Mouse (Mus musculus) heart, embryonic 16.5 days (tissue): Measurements from ENCODE around the gene Gpha2. TPM values are rescaled to one million over a fixed set of nuclear protein-coding genes. Genes with fewer than 3 reads are reported as not detected.

ENCODE experiments used
- ATAC-seq: fragments of 200-750 bp; cut with Nextera tagmentation; replicated peaks from 2 replicates; pipeline ENCODE4 v1.8.0; 2017; ENCODE audit warnings: moderate number of reproducible peaks; ENCODE audit not compliant: insufficient read depth, low FRiP score; ENCODE audit errors: extremely low read depth
- H3K27ac ChIP-seq: fragments of 300-500 bp; sonication (generic); 2 replicates; pipeline ENCODE4 v1.5.1; 2014; ENCODE audit warnings: mild to moderate bottlenecking, low read length, control low read depth, moderate library complexity
- H3K27me3 ChIP-seq: fragments of 300-500 bp; sonication (generic); 2 replicates; pipeline ENCODE4 v1.6.1; 2014; ENCODE audit warnings: low read length, mixed read lengths; ENCODE audit not compliant: control insufficient read depth, insufficient read depth
- H3K36me3 ChIP-seq: fragments of 300-500 bp; sonication (generic); 2 replicates; pipeline ENCODE4 v1.6.1; 2014; ENCODE audit not compliant: control insufficient read depth, insufficient read depth
- H3K4me1 ChIP-seq: fragments of 300-500 bp; sonication (generic); 2 replicates; pipeline ENCODE4 v1.6.1; 2014; ENCODE audit warnings: low read length, mixed read lengths; ENCODE audit not compliant: control insufficient read depth, insufficient read depth
- H3K4me2 ChIP-seq: fragments of 300-500 bp; sonication (generic); 2 replicates; pipeline ENCODE4 v1.6.1; 2014; ENCODE audit warnings: low read depth, mild to moderate bottlenecking, control low read depth, low read length
- H3K4me3 ChIP-seq: fragments of 300-500 bp; sonication (generic); 2 replicates; pipeline ENCODE4 v1.5.1; 2014; ENCODE audit warnings: mild to moderate bottlenecking, control low read depth, low read length
- H3K9ac ChIP-seq: fragments of 300-500 bp; sonication (generic); 2 replicates; pipeline ENCODE4 v1.6.1; 2014; ENCODE audit warnings: low read length, control low read depth
- H3K9me3 ChIP-seq: fragments of 300-500 bp; sonication (generic); replicated peaks from 2 replicates; pipeline ENCODE4 v1.6.1; 2016; ENCODE audit warnings: low read length; ENCODE audit not compliant: control insufficient read depth
- WGBS: fragments of 180-500 bp; shearing (Covaris S2); extraction: QIAGEN DNeasy Blood & Tissue Kit; methylation state at CpG from one replicate; pipeline ENCODE4 v1.1.7; 2014; 5-methylcytosine and 5-hydroxymethylcytosine counted together
- polyA plus RNA-seq: library from polyadenylated mRNA; unstranded; fragments of >200 nt; fragmentation: Nextera tagmentation; extraction: Ambion mirVana; gene quantifications from 2 replicates; pipeline ENCODE4 v1.2.1, GENCODE M21; 2015

Gpha2 gene
- polyA plus RNA-seq, 1 experiment from 2014 or later: 0.25 TPM

DNA sequence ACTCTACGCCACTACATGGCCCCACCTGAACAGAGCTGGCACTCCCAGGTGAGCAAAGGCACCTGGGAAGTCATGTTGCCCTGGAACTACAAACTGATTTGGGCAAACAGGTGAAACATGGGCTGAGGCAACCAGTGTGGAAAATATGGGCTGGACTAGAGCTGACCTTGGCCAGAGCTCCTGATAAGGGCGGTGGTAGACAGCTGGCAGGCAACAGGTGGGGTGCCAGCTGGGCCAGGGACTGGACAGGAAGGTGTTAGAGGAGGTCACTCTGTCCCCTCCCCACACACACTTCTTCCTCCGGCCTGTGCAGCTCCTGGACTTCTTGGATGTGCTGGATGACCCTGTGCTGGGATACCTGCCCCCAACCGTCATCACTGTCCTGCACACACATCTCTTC lies 26.8 kb downstream of the Gpha2 start:
- no peak for ATAC-seq
- Histone ChIP-seq H3K4me3 (no peak overlapping the region), H3K4me1 (no peaks in the 10 kb centered on the region), H3K4me2 (no peak overlapping the region), H3K27ac (no peak overlapping the region), H3K27me3 (no peaks in the 10 kb centered on the region), H3K36me3 (peaks cover 49% of the 10 kb centered on the region), H3K9ac (no peak overlapping the region), H3K9me3 (no peaks in the 10 kb centered on the region)
- 86% methylated on average over 4 of the region's 4 CpGs for WGBS

DNA sequence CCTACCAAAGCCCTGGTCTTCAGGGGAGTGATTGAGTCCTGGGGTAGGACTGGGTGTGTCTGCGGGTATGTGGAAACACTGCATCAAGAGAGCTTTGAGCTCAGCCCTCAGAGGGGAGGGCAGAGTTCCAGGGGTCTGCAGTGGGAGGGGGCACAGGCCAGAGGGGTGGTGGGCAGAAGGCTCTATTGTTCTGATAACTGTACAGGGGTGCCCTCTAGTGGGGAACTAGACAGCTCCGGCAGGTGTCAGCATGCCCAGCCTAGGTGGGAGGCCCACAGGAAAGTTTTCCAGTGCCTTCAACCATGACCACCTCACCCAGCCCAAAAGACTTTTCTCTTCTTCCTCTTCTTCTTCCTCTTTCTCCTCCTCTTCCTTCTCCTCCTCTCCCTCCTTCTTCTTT lies 34.2 kb downstream of the Gpha2 start:
- no peaks in the 10 kb centered on the region for H3K27me3 ChIP-seq
- peaks cover 37% of the 10 kb centered on the region for H3K36me3 ChIP-seq
- no peak overlapping the region for H3K4me3 ChIP-seq
- 79% methylated on average over 2 of the region's 2 CpGs for WGBS
- 0 out of 2 replicates have a peak, but pooled peaks cover 2% of the 10 kb centered on the region for H3K9me3 ChIP-seq
- H3K4me1 ChIP-seq: no peaks in the 10 kb centered on the region
- no peak for ATAC-seq
- H3K9ac ChIP-seq: no peak overlapping the region
- H3K4me2 ChIP-seq: no peak overlapping the region
- H3K27ac ChIP-seq: no peak overlapping the region

DNA sequence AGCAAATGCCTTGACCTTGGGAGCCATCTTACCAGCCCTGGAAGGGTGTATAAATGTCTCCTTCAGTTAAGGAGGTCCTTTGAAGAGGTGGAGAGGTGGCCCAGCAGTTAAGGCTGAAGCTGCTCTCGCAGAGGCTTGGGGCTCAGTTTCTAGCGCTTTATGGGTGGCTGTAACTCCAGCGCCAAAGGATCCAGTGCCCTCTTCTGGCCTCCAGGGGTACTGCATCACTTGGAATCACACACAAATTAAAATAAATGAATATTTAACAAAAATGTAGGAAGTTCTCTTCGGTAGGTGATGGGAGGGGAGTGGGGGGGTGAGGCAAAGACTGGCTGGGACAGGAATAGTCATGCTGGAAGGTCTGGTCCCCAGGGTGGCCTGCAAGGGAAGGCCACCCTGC lies 34.8 kb downstream of the Gpha2 start:
- H3K9me3 ChIP-seq: 0 out of 2 replicates have a peak, but pooled peaks cover 2% of the 10 kb centered on the region
- H3K4me3 ChIP-seq: no peak overlapping the region
- H3K4me1 ChIP-seq: no peaks in the 10 kb centered on the region
- ATAC-seq: no peak
- no peaks in the 10 kb centered on the region for H3K27me3 ChIP-seq
- no peak overlapping the region for H3K27ac ChIP-seq
- H3K36me3 ChIP-seq: peaks cover 36% of the 10 kb centered on the region
- no peak overlapping the region for H3K4me2 ChIP-seq
- 72% methylated on average over 4 of the region's 4 CpGs for WGBS
- H3K9ac ChIP-seq: no peak overlapping the region

DNA sequence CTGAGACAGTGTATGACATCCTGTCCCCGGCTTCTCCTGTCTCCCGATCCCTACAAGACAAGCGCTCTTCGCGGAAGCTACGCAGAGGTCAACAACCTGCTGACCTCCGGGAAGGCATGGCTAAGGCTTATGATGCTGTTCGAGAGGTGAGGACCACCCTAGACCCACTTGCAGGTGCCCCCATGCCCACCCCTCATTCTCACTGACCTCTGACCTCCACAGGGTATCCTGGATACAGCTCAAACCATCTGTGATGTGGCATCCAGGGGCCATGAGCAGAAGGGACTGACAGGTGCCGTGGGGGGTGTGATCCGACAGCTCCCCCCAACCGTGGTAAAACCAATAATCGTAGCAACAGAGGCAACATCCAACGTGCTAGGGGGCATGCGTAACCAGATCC lies 35.2 kb downstream of the Gpha2 start:
- peaks cover 35% of the 10 kb centered on the region for H3K36me3 ChIP-seq
- no peaks in the 10 kb centered on the region for H3K4me1 ChIP-seq
- 0 out of 2 replicates have a peak, but pooled peaks cover 2% of the 10 kb centered on the region for H3K9me3 ChIP-seq
- 96% methylated on average over 14 of the region's 14 CpGs for WGBS
- H3K4me3 ChIP-seq: no peak overlapping the region
- H3K4me2 ChIP-seq: no peak overlapping the region
- no peaks in the 10 kb centered on the region for H3K27me3 ChIP-seq
- H3K9ac ChIP-seq: no peak overlapping the region
- no peak for ATAC-seq
- H3K27ac ChIP-seq: no peak overlapping the region

DNA sequence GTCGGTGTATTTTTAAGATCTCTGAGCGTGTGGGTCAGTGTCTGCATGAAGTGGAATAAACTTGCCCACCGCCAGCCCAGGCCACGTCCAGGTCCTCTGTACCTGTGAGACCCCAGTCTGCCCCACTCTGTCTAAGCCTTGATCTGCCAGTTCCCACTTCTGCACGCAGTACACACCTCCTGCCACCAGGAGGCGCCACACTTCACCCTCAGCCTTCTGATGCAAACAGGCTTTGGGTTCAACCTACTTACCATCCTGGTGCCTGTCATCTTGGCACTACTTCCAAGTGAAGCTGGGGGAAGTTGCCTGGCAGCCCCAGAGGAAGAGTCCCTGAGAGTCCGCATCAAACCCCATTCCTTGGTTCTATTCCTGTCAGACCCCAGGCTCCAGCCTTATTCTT lies 36.0 kb downstream of the Gpha2 start:
- Histone ChIP-seq H3K9me3 (0 out of 2 replicates have a peak, but pooled peaks cover 2% of the 10 kb centered on the region), H3K36me3 (peaks cover 26% of the 10 kb centered on the region), H3K4me2 (no peak overlapping the region), H3K27me3 (no peaks in the 10 kb centered on the region), H3K4me1 (no peaks in the 10 kb centered on the region), H3K27ac (no peak overlapping the region), H3K9ac (no peak overlapping the region), H3K4me3 (no peak overlapping the region)
- WGBS: 58% methylated on average over 7 of the region's 7 CpGs
- ATAC-seq: no peak

DNA sequence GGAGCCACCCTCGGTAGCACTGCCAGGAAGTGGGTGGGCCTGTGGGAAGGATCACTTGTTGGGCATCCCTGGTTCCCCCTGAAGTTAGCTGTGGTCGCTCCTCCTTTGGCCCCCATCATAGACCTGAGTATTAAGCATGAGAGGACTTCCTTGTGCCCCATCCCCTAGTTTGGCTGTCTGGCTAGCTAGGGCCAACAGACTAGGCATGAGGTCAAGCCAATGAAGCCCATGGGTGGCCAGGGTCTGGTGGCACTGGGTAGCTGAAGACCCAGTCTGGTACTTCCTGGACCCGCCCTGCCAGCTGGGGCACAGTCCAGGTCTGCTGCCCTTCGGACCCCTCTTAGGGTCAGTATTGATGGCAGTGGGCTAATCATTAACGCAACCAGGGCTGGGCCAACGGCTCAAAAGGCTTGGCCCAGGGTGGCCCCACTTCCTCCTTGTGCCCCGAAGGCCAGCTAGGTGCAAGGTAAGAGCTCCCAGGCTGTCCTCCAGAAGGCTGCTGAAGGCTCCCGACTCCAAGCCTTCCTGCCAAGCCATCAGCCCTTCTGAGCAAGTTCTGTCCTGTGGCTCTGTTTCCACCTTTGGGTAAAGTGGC lies 36.8 kb downstream of the Gpha2 start:
- Histone ChIP-seq H3K9ac (no peak overlapping the region), H3K9me3 (0 out of 2 replicates have a peak, but pooled peaks cover 2% of the 10 kb centered on the region), H3K4me2 (no peak overlapping the region), H3K27ac (no peak overlapping the region), H3K27me3 (no peaks in the 10 kb centered on the region), H3K4me1 (no peaks in the 10 kb centered on the region; the same call in 1 of the 2 replicates), H3K36me3 (peaks cover 19% of the 10 kb centered on the region), H3K4me3 (no peak overlapping the region)
- 81% methylated on average over 8 of the region's 8 CpGs for WGBS
- no peak for ATAC-seq

DNA sequence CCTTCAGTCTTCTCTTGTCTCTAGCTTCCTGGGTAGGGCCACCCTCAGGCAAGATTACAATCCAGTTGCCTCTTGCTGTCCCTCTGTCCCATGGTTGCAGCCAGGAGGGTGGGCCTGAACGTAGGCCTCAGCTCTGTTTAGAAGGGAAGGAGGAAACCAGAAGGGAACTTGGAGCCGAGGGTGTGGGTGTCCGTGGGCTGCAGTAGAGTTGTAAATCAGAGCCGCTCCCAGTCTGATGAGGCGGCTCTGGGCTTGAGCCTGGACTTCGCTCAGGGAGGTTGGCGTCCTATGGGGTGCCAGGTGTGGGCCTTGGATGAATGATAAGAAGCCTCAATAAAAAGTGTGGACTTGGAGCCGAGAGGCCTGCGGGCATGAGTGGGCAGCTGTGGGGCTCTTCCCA lies 38.0 kb downstream of the Gpha2 start:
- ATAC-seq: no peak
- peaks cover 19% of the 10 kb centered on the region for H3K36me3 ChIP-seq

DNA sequence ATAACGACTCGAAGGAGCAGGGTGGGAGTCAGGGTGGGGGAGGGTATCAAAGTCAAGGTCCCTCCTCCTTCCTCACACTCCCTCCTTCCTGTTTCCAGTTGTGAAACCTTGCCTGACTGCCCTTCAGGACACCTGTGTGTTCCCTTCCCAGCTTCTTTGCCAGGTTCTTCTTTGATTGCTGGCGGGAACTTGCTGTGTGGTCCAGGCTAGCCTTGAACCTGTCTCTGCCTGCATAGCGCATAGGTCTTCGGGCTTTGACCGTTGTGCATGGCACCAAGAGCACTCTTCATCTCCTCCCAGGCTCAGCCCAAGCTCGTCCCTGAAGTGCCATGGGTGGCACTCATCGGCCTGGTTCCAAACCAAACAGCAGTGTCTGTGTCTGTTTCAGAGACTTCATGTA lies 38.8 kb downstream of the Gpha2 start:
- Histone ChIP-seq H3K9me3 (0 out of 2 replicates have a peak, but pooled peaks cover 2% of the 10 kb centered on the region), H3K4me3 (no peak overlapping the region), H3K4me2 (no peak overlapping the region), H3K36me3 (peaks cover 19% of the 10 kb centered on the region), H3K9ac (no peak overlapping the region), H3K27ac (no peak overlapping the region), H3K4me1 (no peaks in the 10 kb centered on the region; the same call in 1 of the 2 replicates), H3K27me3 (no peaks in the 10 kb centered on the region)
- WGBS: 79% methylated on average over 8 of the region's 8 CpGs
- ATAC-seq: no peak

More for the DNA sequence above, 38.0 kb downstream of the Gpha2 start:
- Histone ChIP-seq H3K4me1 (no peaks in the 10 kb centered on the region; the same call in 1 of the 2 replicates), H3K27me3 (no peaks in the 10 kb centered on the region), H3K9ac (no peak overlapping the region), H3K4me2 (no peak overlapping the region), H3K27ac (no peak overlapping the region), H3K4me3 (no peak overlapping the region), H3K9me3 (0 out of 2 replicates have a peak, but pooled peaks cover 2% of the 10 kb centered on the region)
- 67% methylated on average over 9 of the region's 9 CpGs for WGBS

DNA sequence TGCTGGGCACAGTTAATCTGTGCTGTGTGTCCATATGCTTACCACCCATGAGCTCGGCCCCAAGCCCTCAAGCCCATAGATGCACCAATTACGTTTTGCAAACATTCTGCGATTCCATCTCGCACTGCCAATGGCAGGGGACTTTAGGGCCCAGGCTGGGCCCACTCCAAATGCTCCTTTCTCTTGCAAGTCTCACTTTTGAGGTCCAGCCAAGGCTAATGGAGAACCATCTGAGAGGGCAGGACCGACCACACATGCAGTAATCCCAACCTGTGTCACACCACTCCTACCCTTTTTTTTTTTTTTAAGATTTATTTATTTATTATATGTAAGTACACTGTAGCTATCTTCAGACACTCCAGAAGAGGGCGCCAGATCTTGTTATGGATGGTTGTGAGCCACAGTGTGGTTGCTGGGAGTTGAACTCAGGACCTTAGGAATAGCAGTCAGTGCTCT lies 39.6 kb downstream of the Gpha2 start:
- Histone ChIP-seq H3K36me3 (peaks cover 13% of the 10 kb centered on the region), H3K27me3 (no peaks in the 10 kb centered on the region), H3K4me1 (no peaks in the 10 kb centered on the region; the same call in 1 of the 2 replicates), H3K9ac (no peak overlapping the region), H3K9me3 (0 out of 2 replicates have a peak, but pooled peaks cover 1% of the 10 kb centered on the region), H3K27ac (no peak overlapping the region), H3K4me3 (no peak overlapping the region), H3K4me2 (no peak overlapping the region)
- no peak for ATAC-seq
- WGBS: 68% methylated on average over 6 of the region's 6 CpGs
